Mouse (Mus musculus): ENCODE measurements around the gene Zfp148.

Gene Zfp148

DNA sequence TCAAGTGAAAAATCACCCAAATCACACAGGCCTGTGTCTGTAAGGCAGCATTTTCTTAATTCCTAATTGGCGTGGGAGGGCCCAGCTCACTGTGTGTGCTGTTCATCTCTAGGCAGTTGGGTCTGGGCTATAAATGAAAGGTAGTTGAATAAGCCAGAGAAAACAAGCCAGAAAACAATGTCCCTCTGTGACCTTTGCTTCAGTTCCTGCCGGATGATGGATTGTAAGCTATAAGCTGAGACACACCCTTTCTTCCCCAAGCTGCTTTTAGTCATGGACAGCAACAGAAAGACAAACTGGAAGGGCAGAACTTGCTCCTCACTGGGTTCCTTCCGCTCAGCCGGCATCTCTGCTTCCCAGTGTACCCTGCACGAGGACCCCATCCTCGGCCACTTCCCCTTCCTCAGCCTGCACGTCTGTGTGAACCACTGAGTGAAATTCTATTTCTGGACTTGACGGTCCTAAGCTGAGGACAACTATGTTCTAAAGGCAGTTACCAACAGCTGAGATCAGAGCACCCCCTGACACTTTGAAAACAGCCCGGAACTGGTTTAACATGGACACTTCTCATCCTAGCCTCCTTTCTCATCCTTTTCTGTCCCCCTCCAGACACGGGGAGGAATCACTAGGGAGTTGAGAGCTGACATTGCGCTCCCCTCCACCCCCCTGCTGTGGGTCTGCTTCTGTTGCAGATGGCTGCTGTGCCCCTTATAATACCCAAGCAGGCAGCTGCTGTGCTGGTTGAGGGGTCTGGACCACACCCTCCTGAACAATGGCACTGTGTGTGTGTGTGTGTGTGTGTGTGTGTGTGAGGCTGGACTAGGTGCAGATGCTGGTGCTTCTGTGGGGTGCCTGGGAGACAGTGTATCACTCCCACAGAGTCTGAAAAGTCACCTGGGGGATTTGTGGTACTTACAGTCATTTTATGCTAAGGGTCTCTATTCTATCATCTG, 149.1 kb downstream of the Zfp148 start:
- no peak for DNase-seq (ENCODE audit: low spot score in 2 of 2)

DNA sequence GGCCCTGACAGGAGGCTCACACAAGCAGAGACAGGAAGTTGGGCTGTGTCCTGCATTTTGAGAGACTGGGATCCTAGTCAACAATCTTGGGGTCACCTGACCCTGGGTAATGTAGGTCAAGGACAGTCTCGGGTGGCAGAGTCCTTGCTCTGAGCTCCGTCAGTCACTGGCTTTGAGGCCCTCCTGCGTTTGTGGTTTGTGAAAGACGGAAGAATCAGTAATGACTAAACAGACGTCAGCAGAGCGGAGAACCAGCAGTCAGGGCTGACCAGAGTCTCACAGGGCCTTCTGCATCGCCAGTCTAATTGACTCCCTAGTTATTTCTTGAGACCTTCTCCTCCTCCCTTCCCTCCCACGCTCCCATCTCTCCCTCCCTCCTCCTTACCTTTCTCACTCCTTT, 150.5 kb downstream of the Zfp148 start:
- DNase-seq (ENCODE audit: low spot score in 2 of 2): no peak

DNA sequence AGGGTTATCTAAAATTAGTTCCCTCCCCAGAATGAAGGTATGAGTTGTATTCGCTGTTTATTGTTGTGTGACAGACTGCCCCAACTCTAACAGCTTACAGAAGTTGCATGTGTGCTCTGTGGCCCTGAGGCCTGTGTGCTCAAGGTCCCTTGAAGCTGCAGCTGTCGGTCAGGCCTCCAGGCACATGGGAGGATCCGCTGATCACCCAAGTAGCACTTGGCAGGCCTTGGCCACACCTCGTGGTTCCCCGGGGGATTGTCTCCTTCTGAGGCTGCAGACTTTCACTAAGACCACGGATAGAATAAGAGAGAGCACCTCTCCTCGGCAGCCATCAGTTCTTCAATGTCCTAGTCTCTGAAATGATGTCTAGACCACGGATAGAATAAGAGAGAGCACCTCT, 155.8 kb downstream of the Zfp148 start:
- no peak for DNase-seq (ENCODE audit: low spot score in 2 of 2)

DNA sequence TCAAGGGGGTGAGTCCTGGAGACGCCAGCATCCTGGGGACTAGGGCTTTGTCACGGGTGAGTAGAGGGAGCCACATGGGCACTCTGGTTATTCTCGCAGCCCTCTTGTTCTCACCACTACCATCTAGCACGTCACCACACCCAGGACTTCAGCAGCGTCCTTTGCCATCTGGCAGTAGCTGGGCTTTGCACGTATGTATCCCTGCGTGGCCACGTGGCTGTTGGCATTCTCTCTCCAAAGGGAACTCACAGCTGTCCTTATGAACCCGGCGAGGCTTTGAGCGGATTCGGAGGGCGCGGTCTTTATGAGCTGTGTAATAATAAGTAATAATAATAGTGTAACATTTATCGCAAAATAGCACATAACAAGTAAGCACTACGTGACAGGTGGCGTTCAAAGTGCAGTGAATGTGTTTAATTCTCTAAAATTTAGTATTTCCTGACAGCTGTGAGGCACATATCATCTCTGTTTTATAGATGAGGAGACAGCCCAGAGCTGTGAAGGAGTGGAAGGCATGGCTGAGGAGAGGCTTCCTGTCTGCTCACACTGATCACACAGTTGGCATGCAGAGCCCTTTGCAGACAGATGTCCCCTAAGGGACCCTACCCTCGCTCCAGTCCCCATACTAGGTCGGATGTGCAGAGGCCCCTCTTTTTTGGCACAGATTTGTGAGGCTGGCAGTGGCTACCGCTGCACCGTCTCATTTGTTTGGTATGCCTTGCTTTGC, 157.0 kb downstream of the Zfp148 start:
- DNase-seq (ENCODE audit: low spot score in 2 of 2): no peak

DNA sequence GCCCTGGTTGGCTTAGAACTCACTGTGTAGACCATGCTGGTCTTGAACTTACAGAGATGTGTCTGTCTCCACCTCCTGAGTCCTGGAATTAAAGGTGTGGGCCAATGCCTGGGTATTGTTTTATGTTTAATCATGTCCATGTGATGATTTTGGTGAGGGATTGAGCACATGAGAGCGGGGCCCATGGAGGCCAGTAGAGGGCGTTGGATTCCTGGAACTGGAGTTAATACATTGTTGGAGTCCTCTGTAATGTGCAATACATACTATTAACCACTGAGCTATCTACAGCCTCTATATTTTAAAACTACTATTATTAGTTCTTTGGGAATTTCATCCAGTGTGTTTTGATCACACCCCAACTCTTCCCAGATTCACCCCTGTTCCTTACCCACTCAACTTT, 163.7 kb downstream of the Zfp148 start:
- no peak for DNase-seq (ENCODE audit: low spot score in 2 of 2)

DNA sequence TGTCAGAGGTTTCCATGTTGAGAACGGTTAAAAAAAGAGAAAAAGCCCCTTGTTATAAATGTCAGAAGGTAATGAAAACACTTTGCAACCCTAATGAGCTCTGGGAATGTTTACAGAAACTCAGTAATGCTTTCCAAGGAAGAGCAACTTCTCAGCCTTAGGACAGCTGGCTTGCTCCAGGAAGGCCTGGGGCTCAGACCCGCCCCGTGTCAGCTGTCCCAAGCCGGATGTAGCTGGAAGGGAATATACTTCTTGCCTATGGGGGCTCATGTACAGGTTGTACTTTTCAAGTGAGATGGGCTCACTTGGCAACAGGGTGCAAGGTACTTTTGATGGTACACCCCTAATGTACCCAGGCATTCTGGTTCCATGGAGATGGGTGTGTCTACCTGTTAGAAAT, 164.9 kb downstream of the Zfp148 start:
- no peak for DNase-seq (ENCODE audit: low spot score in 2 of 2)

DNA sequence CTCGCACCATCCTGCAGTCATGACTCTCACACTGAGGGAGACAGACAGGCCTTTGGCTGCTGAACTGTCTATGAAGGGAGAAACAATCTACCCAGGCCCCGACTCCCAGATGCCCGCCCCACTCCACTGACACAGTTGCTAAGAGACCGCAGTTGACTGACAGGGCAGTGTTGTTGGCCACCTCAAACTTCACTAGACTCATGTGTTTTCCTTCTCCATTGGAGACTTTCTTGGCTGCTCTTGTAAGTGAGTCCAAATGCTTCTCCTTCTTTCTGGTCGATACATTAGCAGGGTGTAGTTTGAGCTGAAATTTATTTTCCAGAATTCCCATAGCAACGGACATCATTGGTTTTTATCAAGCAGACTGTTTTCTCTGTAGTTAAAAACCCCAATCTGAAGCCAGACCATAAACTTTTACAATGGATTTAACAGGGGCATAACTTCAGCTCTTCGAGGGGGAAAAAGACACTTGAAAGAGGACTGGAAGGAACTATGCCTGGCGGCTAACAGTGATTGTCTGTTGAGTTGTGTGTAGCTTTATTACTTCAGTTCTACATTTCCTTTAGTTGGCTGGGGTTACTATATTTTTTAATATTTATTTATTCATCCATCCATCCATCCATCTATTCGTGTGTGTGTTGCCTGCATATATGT, 173.2 kb downstream of the Zfp148 start:
- no peak for DNase-seq (ENCODE audit: low spot score in 2 of 2)

All from heart, adult 9 months (tissue).